Mouse (Mus musculus): ENCODE data around the gene Zfhx3. TPM values are rescaled to one million over a fixed set of nuclear protein-coding genes. Genes with fewer than 3 reads are reported as not detected.

Gene Zfhx3
- polyA plus RNA-seq, 1 experiment from 2014 or later = 22.4 TPM

DNA sequence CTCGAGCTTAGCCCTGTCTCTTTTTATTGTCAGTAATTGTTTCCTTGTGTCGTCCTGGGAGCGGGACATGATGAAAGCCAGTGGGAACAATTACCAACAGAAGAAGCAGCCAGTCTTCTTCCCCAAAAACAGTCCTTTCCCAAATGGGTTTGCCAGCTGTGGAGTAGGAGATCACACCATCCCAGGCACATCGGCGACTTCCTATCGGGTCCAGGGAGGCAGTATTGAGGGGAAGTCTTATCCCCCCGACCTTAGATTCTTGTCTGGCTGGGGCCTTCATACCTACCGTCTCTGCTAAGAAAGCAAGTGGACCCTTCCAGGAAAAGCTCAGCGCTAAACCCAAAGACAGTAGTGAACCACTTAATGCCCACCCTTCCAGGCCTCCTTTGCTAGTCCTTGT lies 637.4 kb downstream of the Zfhx3 start:
- H3K4me1 ChIP-seq = peaks cover 17% of the 10 kb centered on the region
- ATAC-seq = no peak
- no peak overlapping the region for H3K4me3 ChIP-seq
- H3K4me2 ChIP-seq = no peak overlapping the region
- no peak overlapping the region for H3K9ac ChIP-seq
- 64% methylated on average over 9 of the region's 9 CpGs for WGBS
- H3K36me3 ChIP-seq (ENCODE audit: poor library complexity, severe bottlenecking) = no peaks in the 10 kb centered on the region
- no peak overlapping the region for H3K27ac ChIP-seq
- H3K27me3 ChIP-seq = peaks cover 13% of the 10 kb centered on the region
- H3K9me3 ChIP-seq (replicated peaks) = no peaks in the 10 kb centered on the region

- Histone ChIP-seq H3K36me3 (ENCODE audit: poor library complexity, severe bottlenecking) (no peaks in the 10 kb centered on the region), H3K4me3 (no peak overlapping the region), H3K27ac (no peak overlapping the region), H3K9ac (no peak overlapping the region), H3K4me1 (peaks cover 17% of the 10 kb centered on the region), H3K27me3 (peaks cover 13% of the 10 kb centered on the region), H3K9me3 (replicated peaks) (no peaks in the 10 kb centered on the region), H3K4me2 (no peak overlapping the region)
- WGBS = 95% methylated on average over 5 of the region's 5 CpGs
- no peak for ATAC-seq
These were observed 637.9 kb downstream of the Zfhx3 start for GRCm38 (mm10) chr8:108580364-108580763.

- 76% methylated on average over 6 of the region's 6 CpGs for WGBS
These were observed 639.1 kb downstream of the Zfhx3 start for GRCm38 (mm10) chr8:108581557-108581956.

DNA sequence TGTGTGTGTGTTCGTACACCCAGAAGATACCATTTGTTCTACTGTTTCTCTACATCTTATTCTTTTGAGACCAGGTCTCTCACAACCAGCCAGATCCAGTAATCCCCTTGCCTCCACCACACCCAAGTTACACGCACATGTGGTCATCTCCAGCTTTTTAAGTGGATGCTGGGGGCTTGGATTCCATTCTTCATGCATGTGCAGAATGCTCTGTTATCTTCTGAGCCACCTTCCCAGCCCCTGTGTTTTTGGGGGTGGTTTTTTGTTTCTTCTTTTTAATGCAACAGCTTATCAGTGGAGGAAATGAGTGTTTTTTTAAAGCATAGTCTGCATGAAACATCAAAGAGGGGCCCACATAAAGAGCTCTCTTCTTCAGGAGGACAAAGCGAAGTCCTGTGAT lies 639.8 kb downstream of the Zfhx3 start:
- ATAC-seq = no peak
- no peaks in the 10 kb centered on the region for H3K36me3 ChIP-seq (ENCODE audit: poor library complexity, severe bottlenecking)
- no peak overlapping the region for H3K4me3 ChIP-seq
- H3K9me3 ChIP-seq (replicated peaks) = no peaks in the 10 kb centered on the region
- no peak overlapping the region for H3K9ac ChIP-seq
- no peak overlapping the region for H3K27ac ChIP-seq
- 86% methylated on average over 3 of the region's 3 CpGs for WGBS
- peaks cover 13% of the 10 kb centered on the region for H3K4me1 ChIP-seq
- H3K4me2 ChIP-seq = no peak overlapping the region
- peaks cover under 1% of the 10 kb centered on the region; the same call in 1 of the 2 replicates for H3K27me3 ChIP-seq

More at GRCm38 (mm10) chr8:108581557-108581956, 639.1 kb downstream of the Zfhx3 start:
- Histone ChIP-seq H3K9ac (no peak overlapping the region), H3K36me3 (ENCODE audit: poor library complexity, severe bottlenecking) (no peaks in the 10 kb centered on the region), H3K4me3 (no peak overlapping the region), H3K9me3 (replicated peaks) (no peaks in the 10 kb centered on the region), H3K4me1 (peaks cover 17% of the 10 kb centered on the region), H3K27ac (no peak overlapping the region), H3K4me2 (no peak overlapping the region), H3K27me3 (peaks cover 8% of the 10 kb centered on the region)
- ATAC-seq = no peak

GRCm38 (mm10) chr8:108583261-108583660 lies 640.8 kb downstream of the Zfhx3 start:
- no peak for ATAC-seq
- H3K27me3 ChIP-seq = no peaks in the 10 kb centered on the region
- H3K36me3 ChIP-seq (ENCODE audit: poor library complexity, severe bottlenecking) = no peaks in the 10 kb centered on the region
- H3K9ac ChIP-seq = no peak overlapping the region
- peaks cover 6% of the 10 kb centered on the region for H3K4me1 ChIP-seq
- WGBS = 87% methylated on average over 4 of the region's 4 CpGs
- no peak overlapping the region for H3K4me3 ChIP-seq
- H3K27ac ChIP-seq = no peak overlapping the region
- H3K4me2 ChIP-seq = no peak overlapping the region
- H3K9me3 ChIP-seq (replicated peaks) = no peaks in the 10 kb centered on the region

GRCm38 (mm10) chr8:108583867-108584661 lies 641.6 kb downstream of the Zfhx3 start:
- ATAC-seq = no peak
- Histone ChIP-seq H3K9me3 (replicated peaks) (no peaks in the 10 kb centered on the region), H3K4me1 (no peaks in the 10 kb centered on the region), H3K9ac (no peak overlapping the region), H3K4me3 (no peak overlapping the region), H3K27ac (no peak overlapping the region), H3K36me3 (ENCODE audit: poor library complexity, severe bottlenecking) (no peaks in the 10 kb centered on the region), H3K4me2 (no peak overlapping the region), H3K27me3 (no peaks in the 10 kb centered on the region)
- 91% methylated on average over 9 of the region's 9 CpGs for WGBS

GRCm38 (mm10) chr8:108584662-108584978 lies 642.2 kb downstream of the Zfhx3 start:
- Histone ChIP-seq H3K9ac (no peak overlapping the region), H3K4me2 (no peak overlapping the region), H3K4me1 (no peaks in the 10 kb centered on the region), H3K4me3 (no peak overlapping the region), H3K36me3 (ENCODE audit: poor library complexity, severe bottlenecking) (no peaks in the 10 kb centered on the region), H3K9me3 (replicated peaks) (no peaks in the 10 kb centered on the region), H3K27ac (no peak overlapping the region), H3K27me3 (no peaks in the 10 kb centered on the region)
- whole genome bisulfite sequencing = 89% methylated on average over 4 of the region's 4 CpGs
- ATAC-seq = no peak

DNA sequence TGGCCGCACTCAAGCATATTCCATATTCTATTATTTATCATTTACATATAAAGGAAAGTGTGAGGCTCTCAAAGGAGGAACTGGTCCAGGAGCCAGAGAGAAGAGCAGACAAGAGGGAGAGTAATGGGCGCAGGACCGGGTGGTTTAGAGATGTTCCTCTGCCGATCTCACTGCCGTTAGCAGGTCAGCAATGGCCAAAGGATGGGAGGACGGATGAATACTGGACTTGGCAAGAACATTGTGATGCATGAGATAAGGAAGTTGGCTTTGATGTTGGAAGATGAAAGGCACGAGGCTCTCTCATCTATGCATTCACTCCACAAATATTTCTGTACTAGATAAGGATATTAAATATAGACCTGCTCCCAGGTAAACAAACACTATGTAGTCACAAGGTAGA lies 648.6 kb downstream of the Zfhx3 start:
- WGBS = 94% methylated on average over 7 of the region's 7 CpGs
- H3K4me3 ChIP-seq = no peak overlapping the region
- H3K27ac ChIP-seq = no peak overlapping the region
- no peaks in the 10 kb centered on the region for H3K36me3 ChIP-seq (ENCODE audit: poor library complexity, severe bottlenecking)
- H3K27me3 ChIP-seq = no peaks in the 10 kb centered on the region
- ATAC-seq = no peak
- H3K4me2 ChIP-seq = no peak overlapping the region
- no peak overlapping the region for H3K9ac ChIP-seq
- H3K9me3 ChIP-seq (replicated peaks) = no peaks in the 10 kb centered on the region
- H3K4me1 ChIP-seq = peaks cover 16% of the 10 kb centered on the region

- WGBS = 93% methylated on average over 11 of the region's 11 CpGs
- H3K4me1 ChIP-seq = peaks cover 16% of the 10 kb centered on the region
These were observed 649.7 kb downstream of the Zfhx3 start for GRCm38 (mm10) chr8:108592028-108592724.

DNA sequence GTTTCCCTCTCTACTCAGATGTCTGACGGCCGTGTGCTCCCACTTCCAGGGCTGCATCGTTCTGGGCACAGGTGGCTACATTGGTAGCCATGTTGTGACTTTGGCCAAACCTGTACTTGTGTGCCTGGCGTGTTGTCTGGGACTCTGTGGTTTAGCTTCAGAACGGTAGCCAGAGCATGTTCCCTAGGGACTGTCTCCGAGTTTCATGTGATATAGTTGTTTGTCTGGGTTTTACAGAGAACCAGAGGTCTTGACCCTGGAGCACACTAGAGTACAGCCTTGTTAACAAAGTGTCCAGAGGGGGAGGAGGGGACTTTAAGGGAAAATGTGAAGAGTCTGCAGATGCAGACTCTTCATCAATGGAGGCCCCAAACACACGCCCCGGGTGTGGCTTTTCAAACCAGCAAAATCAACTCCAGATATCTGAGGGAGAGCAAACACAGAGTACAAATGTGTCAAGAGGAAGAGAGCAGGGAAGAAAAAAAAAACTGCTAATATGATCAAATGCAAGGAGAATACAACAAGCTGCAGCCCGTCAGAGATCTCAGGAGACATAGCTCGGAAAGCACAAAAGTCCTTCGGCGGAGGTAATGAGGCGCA lies 650.6 kb downstream of the Zfhx3 start:
- ATAC-seq = no peak
- WGBS = 71% methylated on average over 13 of the region's 13 CpGs

More at GRCm38 (mm10) chr8:108592028-108592724, 649.7 kb downstream of the Zfhx3 start:
- no peak overlapping the region for H3K27ac ChIP-seq
- no peak for ATAC-seq
- no peak overlapping the region for H3K9ac ChIP-seq
- H3K27me3 ChIP-seq = no peaks in the 10 kb centered on the region
- no peak overlapping the region for H3K4me2 ChIP-seq
- H3K9me3 ChIP-seq (replicated peaks) = no peaks in the 10 kb centered on the region
- no peaks in the 10 kb centered on the region for H3K36me3 ChIP-seq (ENCODE audit: poor library complexity, severe bottlenecking)
- no peak overlapping the region for H3K4me3 ChIP-seq

GRCm38 (mm10) chr8:108593891-108594290 lies 651.4 kb downstream of the Zfhx3 start:
- 0 out of 2 replicates have a peak, but pooled peaks have one; percentile 13 for ATAC-seq
- no peaks in the 10 kb centered on the region for H3K9me3 ChIP-seq (replicated peaks)
- H3K4me2 ChIP-seq = no peak overlapping the region
- H3K27me3 ChIP-seq = no peaks in the 10 kb centered on the region
- no peaks in the 10 kb centered on the region for H3K36me3 ChIP-seq (ENCODE audit: poor library complexity, severe bottlenecking)
- peak overlapping the region; percentile 51; the same call in 1 of the 2 replicates for H3K27ac ChIP-seq
- no peak overlapping the region for H3K9ac ChIP-seq
- H3K4me3 ChIP-seq = no peak overlapping the region
- peaks cover 16% of the 10 kb centered on the region for H3K4me1 ChIP-seq
- WGBS = 63% methylated on average over 9 of the region's 9 CpGs

More for the DNA sequence above, 650.6 kb downstream of the Zfhx3 start:
- Histone ChIP-seq H3K9me3 (replicated peaks) (no peaks in the 10 kb centered on the region), H3K4me2 (no peak overlapping the region), H3K36me3 (ENCODE audit: poor library complexity, severe bottlenecking) (no peaks in the 10 kb centered on the region), H3K4me1 (peaks cover 16% of the 10 kb centered on the region), H3K27ac (no peak overlapping the region), H3K4me3 (no peak overlapping the region), H3K9ac (no peak overlapping the region), H3K27me3 (no peaks in the 10 kb centered on the region)

- Histone ChIP-seq H3K27me3 (no peaks in the 10 kb centered on the region), H3K36me3 (ENCODE audit: poor library complexity, severe bottlenecking) (no peaks in the 10 kb centered on the region), H3K9ac (no peak overlapping the region), H3K27ac (peak overlapping the region; percentile 51), H3K4me3 (no peak overlapping the region), H3K4me1 (peaks cover 16% of the 10 kb centered on the region), H3K9me3 (replicated peaks) (no peaks in the 10 kb centered on the region), H3K4me2 (no peak overlapping the region)
- WGBS = 49% methylated on average over 9 of the region's 9 CpGs
- 0 out of 2 replicates have a peak, but pooled peaks have one; percentile 50 for ATAC-seq
These were observed 652.1 kb downstream of the Zfhx3 start for GRCm38 (mm10) chr8:108594361-108595060.

Data from forebrain, embryonic 13.5 days (tissue).